Mouse (Mus musculus) liver, postnatal 0 days (tissue): ENCODE data around the gene Ifi27l2b. TPM values are rescaled to one million over a fixed set of nuclear protein-coding genes. Genes with fewer than 3 reads are reported as not detected.

ENCODE experiments used
- ATAC-seq: fragments of 200-750 bp; cut with Nextera tagmentation; 2 replicates; pipeline ENCODE4 v1.8.0; 2017; ENCODE audit warnings: mild to moderate bottlenecking, moderate library complexity
- DNase-seq: peaks from one replicate; pipeline ENCODE4 v3.0.0-alpha.2; 2016
- H3K27ac ChIP-seq: fragments of 300-500 bp; sonication (generic); 2 replicates; pipeline ENCODE4 v1.5.1; 2014; ENCODE audit warnings: antibody characterized with exemption, moderate library complexity, mild to moderate bottlenecking, low read depth
- H3K27me3 ChIP-seq: fragments of 300-500 bp; sonication (generic); 2 replicates; pipeline ENCODE4 v1.6.1; 2014; ENCODE audit warnings: low read length, control low read depth, mixed read lengths; ENCODE audit not compliant: insufficient read depth
- H3K36me3 ChIP-seq: fragments of 300-500 bp; sonication (generic); replicated peaks from 2 replicates; pipeline ENCODE4 v1.6.1; 2014; ENCODE audit warnings: mild to moderate bottlenecking, control low read depth, low read length, moderate library complexity, mixed read lengths; ENCODE audit not compliant: insufficient read depth
- H3K4me1 ChIP-seq: fragments of 300-500 bp; sonication (generic); 2 replicates; pipeline ENCODE4 v1.6.1; 2014; ENCODE audit warnings: antibody characterized with exemption, mild to moderate bottlenecking, control low read depth; ENCODE audit not compliant: insufficient read depth
- H3K4me2 ChIP-seq: fragments of 300-500 bp; sonication (generic); 2 replicates; pipeline ENCODE4 v1.6.1; 2014; ENCODE audit warnings: low read depth, mild to moderate bottlenecking, low read length, moderate library complexity, mixed read lengths
- H3K4me3 ChIP-seq: fragments of 300-500 bp; sonication (generic); 2 replicates; pipeline ENCODE4 v1.5.1; 2014; ENCODE audit warnings: low read depth, low read length
- H3K9ac ChIP-seq: fragments of 300-500 bp; sonication (generic); replicated peaks from 2 replicates; pipeline ENCODE4 v1.6.1; 2014; ENCODE audit warnings: mild to moderate bottlenecking, moderate library complexity
- H3K9me3 ChIP-seq: fragments of 300-500 bp; sonication (generic); 2 replicates; pipeline ENCODE4 v1.6.1; 2016; ENCODE audit warnings: mild to moderate bottlenecking, control low read depth, low read length, mixed read lengths
- CTCF ChIP-seq: sonication (generic); IDR thresholded peaks from 2 replicates; pipeline ENCODE4 v1.5.1; 2016; ENCODE audit warnings: antibody characterized with exemption, low read depth
- EP300 ChIP-seq: IDR thresholded peaks from 2 replicates; pipeline ENCODE4 v1.6.1; 2016; ENCODE audit warnings: antibody characterized with exemption, low read depth, mild to moderate bottlenecking
- WGBS: fragments of 180-500 bp; shearing (Covaris S2); extraction: QIAGEN DNeasy Blood & Tissue Kit; methylation state at CpG from one replicate; pipeline ENCODE4 v1.1.7; 2014; ENCODE audit not compliant: insufficient replicate concordance; 5-methylcytosine and 5-hydroxymethylcytosine counted together
- polyA plus RNA-seq: library from polyadenylated mRNA; unstranded; fragments of >200 nt; fragmentation: Nextera tagmentation; extraction: Ambion mirVana; gene quantifications from 2 replicates; pipeline ENCODE4 v1.2.1, GENCODE M21; 2015

The Ifi27l2b gene
- polyA plus RNA-seq, 1 experiment from 2014 or later: not detected

GRCm38 (mm10) chr12:103425729-103426470 lies 31.1 kb downstream of the Ifi27l2b start, which contains the start of gene Ddx24:
TSS of gene Ddx24 (minus strand) at chr12:103425830.
- peak within 1 kb of the TSS; percentile 94 for H3K4me3 ChIP-seq
- no peaks in the 10 kb centered on the region for H3K9me3 ChIP-seq
- H3K36me3 ChIP-seq: peaks cover 18% of the 10 kb centered on the region
- ATAC-seq: peak; percentile 100
- WGBS: 1% methylated on average over 33 of the region's 33 CpGs
- peak within 1 kb of the TSS; percentile 93 for H3K9ac ChIP-seq
- H3K27me3 ChIP-seq: no peaks in the 10 kb centered on the region
- DNase-seq: peak; percentile 98
- H3K4me1 ChIP-seq: peaks cover 22% of the 10 kb centered on the region
- peak; percentile 95 for TF ChIP-seq CTCF
- peak; percentile 64; the same call in 1 of the 2 replicates for TF ChIP-seq EP300
- peak within 1 kb of the TSS; percentile 82 for H3K27ac ChIP-seq
- peak within 1 kb of the TSS; percentile 82 for H3K4me2 ChIP-seq

GRCm38 (mm10) chr12:103425016-103425728 lies 31.9 kb downstream of the Ifi27l2b start:
- H3K9me3 ChIP-seq: no peaks in the 10 kb centered on the region
- 8% methylated on average over 33 of the region's 33 CpGs for WGBS
- peak overlapping the region; percentile 94 for H3K4me3 ChIP-seq
- peaks cover 20% of the 10 kb centered on the region for H3K36me3 ChIP-seq
- H3K27me3 ChIP-seq: no peaks in the 10 kb centered on the region
- DNase-seq (no peak), ATAC-seq (peak; percentile 20)
- TF ChIP-seq EP300 (no peak), CTCF (no peak)
- peak overlapping the region; percentile 82 for H3K27ac ChIP-seq
- H3K9ac ChIP-seq: peak overlapping the region; percentile 93
- H3K4me1 ChIP-seq: peaks cover 22% of the 10 kb centered on the region
- H3K4me2 ChIP-seq: peak overlapping the region; percentile 82

- DNase-seq (no peak), ATAC-seq (no peak)
- Histone ChIP-seq H3K4me3 (no peak overlapping the region), H3K9me3 (no peaks in the 10 kb centered on the region), H3K4me2 (no peak overlapping the region), H3K27ac (no peak overlapping the region), H3K27me3 (no peaks in the 10 kb centered on the region), H3K9ac (no peak overlapping the region), H3K36me3 (peaks cover 94% of the 10 kb centered on the region), H3K4me1 (no peaks in the 10 kb centered on the region)
- TF ChIP-seq EP300 (no peak), CTCF (no peak)
- WGBS: 93% methylated on average over 10 of the region's 10 CpGs
Observed at GRCm38 (mm10) chr12:103408144-103408543, 48.9 kb downstream of the Ifi27l2b start.

- Histone ChIP-seq H3K36me3 (peaks cover 97% of the 10 kb centered on the region), H3K27ac (no peak within 1 kb of the TSS), H3K27me3 (no peaks in the 10 kb centered on the region), H3K4me1 (no peaks in the 10 kb centered on the region), H3K9me3 (no peaks in the 10 kb centered on the region), H3K4me3 (no peak within 1 kb of the TSS), H3K4me2 (no peak within 1 kb of the TSS), H3K9ac (no peak within 1 kb of the TSS)
- TF ChIP-seq CTCF: no peak
- TF ChIP-seq EP300: no peak
- ATAC-seq (no peak), DNase-seq (no peak)
- 90% methylated on average over 4 of the region's 4 CpGs for WGBS
Observed at GRCm38 (mm10) chr12:103407720-103408119, 49.3 kb downstream of the Ifi27l2b start, which contains the start of gene 9330161L09Rik. TSS of gene 9330161L09Rik (minus strand) at chr12:103407820.

DNA sequence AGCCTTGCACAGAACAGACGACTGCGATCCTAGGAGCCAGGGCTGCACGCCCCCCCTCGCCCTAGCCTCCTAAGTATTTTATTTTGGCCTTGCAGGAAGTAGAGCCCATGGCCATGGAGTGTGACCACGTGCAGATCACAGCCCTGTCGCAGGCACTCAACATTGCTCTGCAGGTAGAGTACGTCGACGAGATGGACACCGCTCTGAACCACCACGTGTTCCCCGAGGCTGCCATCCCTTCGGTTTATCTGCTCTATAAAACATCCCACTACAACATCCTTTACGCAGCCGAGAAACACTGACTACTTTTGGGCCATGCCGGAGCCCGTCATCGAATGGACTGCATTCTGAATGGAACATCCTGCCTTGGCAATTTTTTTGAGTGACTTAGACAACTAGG lies 52.9 kb downstream of the Ifi27l2b start:
- Histone ChIP-seq H3K4me3 (no peak overlapping the region), H3K4me1 (no peaks in the 10 kb centered on the region), H3K9ac (no peak overlapping the region), H3K27ac (no peak overlapping the region), H3K27me3 (no peaks in the 10 kb centered on the region), H3K4me2 (no peak overlapping the region), H3K9me3 (no peaks in the 10 kb centered on the region), H3K36me3 (peaks cover 89% of the 10 kb centered on the region)
- WGBS: 89% methylated on average over 18 of the region's 18 CpGs
- ATAC-seq: no peak
- no peak for DNase-seq
- TF ChIP-seq CTCF: no peak
- no peak for TF ChIP-seq EP300

Other genes starting within 250 kb of the Ifi27l2b start
- gene Prima1, start 215.1 kb downstream of the Ifi27l2b start, polyA plus RNA-seq: not detected in 2 replicates
- gene Fam181a, start 146.2 kb downstream of the Ifi27l2b start, polyA plus RNA-seq: not detected in 2 replicates
- 5.7 and 5.9 TPM in 2 replicates for gene Asb2, start 101.2 kb downstream of the Ifi27l2b start, polyA plus RNA-seq
- 8.2 and 9.2 TPM in 2 replicates for gene Otub2, start 68.5 kb downstream of the Ifi27l2b start, polyA plus RNA-seq
- gene 9330161L09Rik, start 49.4 kb downstream of the Ifi27l2b start, polyA plus RNA-seq: 0.14 TPM in 1 of 2 replicates, not detected in the other
- gene Ddx24, start 31.4 kb downstream of the Ifi27l2b start, polyA plus RNA-seq: 58.1 and 59.1 TPM in 2 replicates
- 37.2 and 44.0 TPM in 2 replicates for gene Ifi27, start 23.0 kb downstream of the Ifi27l2b start, polyA plus RNA-seq
- gene Ifi27l2a, start 13.5 kb downstream of the Ifi27l2b start, polyA plus RNA-seq: 46.6 and 49.7 TPM in 2 replicates
- 1.0 and 1.1 TPM in 2 replicates for gene Ppp4r4, start 75.1 kb upstream of the Ifi27l2b start, polyA plus RNA-seq
- gene Serpina10, start 174.2 kb upstream of the Ifi27l2b start, polyA plus RNA-seq: 46.3 and 47.6 TPM in 2 replicates
- 5.8 and 10.0 TPM in 2 replicates for gene Serpina6, start 200.0 kb upstream of the Ifi27l2b start, polyA plus RNA-seq
- gene Serpina16, start 218.9 kb upstream of the Ifi27l2b start, polyA plus RNA-seq: not detected in 2 replicates
- not detected in 2 replicates for gene Serpina1f, start 238.3 kb upstream of the Ifi27l2b start, polyA plus RNA-seq